Mouse (Mus musculus): ENCODE measurements at regions not wholly inside any gene's neighbourhood (a gene's known extent, or its start where the extent isn't known, plus 50 kb on each side); places are given as distances from the start of the nearest gene placed in this dataset.

DNA sequence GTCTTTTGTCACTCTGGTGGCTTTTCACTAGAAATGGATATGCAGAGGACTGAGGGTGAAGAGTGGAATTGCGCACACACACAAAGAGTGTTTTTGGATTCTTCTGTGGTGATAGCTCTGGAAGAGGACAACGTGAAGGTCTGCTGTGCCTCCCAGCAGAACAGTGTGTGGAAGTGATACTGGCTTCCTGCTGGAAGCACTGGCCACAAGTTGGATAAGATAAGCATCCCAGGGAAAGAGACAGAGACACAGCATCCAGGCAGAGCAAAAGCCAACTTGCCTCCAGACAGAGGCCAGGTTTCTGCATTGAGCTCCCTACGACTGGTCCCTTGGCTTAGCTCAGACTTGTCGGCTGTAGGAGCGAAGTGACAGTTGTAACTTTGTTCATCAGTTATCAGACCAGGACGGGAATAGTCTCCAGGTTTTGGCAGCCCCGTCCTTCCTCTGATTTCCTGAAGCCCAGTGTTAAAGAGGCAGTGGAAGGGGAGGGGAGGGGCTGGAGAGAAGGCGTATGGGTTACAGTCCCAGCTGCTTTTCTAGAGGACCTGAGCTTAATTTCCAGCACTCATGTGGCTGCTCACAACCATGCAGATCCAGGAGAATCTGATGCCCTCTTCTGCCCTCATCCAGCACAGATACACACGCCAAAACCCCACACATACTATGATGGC, 89.2 kb downstream of the Tmem170b start:
- DNase-seq (ENCODE audit: low spot score in 2 of 2): no peak

- no peak for DNase-seq (ENCODE audit: low spot score in 2 of 2)
Observed at GRCm38 (mm10) chr13:41696767-41697445, 91.2 kb downstream of the Tmem170b start.

DNA sequence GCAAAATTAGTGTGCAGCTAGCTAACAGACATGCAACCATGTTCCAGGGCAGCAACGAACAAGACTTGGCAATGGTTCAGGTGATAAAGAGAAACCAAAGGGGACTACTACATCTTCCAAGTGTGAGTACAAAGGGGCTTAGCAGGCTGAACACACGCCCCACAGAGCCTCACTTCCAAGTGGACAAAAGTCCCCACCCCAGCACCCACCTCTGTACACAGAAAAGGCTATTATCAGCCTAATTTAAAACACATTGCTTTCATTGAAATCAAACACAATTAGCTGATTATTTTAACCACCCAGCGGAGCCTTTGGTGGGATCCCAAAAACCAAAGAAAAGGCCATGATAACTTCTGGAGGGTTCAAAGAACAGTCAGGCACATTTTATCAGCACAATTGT, 95.6 kb downstream of the Tmem170b start:
- DNase-seq (ENCODE audit: low spot score in 2 of 2): no peak

- DNase-seq (ENCODE audit: low spot score in 2 of 2): no peak
Observed at GRCm38 (mm10) chr13:41701829-41702231, 96.1 kb downstream of the Tmem170b start.

- DNase-seq (ENCODE audit: low spot score in 2 of 2): no peak
Observed at GRCm38 (mm10) chr13:41703196-41703595, 97.5 kb downstream of the Tmem170b start.

DNA sequence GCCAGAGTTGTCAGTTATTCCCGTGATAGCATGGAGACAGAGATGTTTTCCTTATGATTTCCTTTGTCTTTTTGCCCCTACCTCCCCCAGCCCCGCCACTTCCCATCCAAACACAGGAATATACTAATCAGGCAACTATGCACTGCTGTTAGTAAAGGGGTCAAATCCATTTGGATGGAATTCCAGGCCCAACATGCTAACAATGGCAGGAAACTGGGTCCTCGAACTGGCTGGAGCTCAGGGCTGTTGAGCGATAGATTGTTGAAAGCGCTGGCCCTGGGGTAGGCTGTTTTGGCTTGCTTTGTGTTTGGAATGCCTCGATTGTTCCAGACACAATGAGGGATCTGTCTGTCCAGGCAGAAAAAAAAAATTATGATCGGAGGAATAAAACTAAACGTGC, 97.9 kb downstream of the Tmem170b start:
- DNase-seq (ENCODE audit: low spot score in 2 of 2): no peak

DNA sequence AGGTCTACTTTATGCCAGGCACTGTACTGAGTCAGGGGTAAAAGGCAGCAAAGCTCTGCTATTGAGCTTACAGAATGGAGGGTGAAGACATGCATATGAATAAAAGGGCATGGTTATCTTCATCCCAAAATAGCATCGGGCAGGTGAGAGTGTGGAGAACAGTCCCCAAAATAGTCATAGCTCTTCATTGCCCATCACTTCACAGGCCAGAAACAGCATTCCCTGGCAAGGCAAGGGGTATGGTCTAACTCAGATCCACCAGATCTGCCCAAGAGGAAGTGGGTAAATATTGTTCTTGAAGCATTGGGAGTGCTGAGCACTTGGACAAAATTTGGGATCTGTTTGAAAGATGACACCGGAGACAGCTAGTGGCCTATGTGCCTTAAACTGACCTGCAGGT, 99.1 kb downstream of the Tmem170b start:
- DNase-seq (ENCODE audit: low spot score in 2 of 2): no peak

- DNase-seq (ENCODE audit: low spot score in 2 of 2): no peak
Observed at GRCm38 (mm10) chr13:41705636-41706035, 99.9 kb downstream of the Tmem170b start.

DNA sequence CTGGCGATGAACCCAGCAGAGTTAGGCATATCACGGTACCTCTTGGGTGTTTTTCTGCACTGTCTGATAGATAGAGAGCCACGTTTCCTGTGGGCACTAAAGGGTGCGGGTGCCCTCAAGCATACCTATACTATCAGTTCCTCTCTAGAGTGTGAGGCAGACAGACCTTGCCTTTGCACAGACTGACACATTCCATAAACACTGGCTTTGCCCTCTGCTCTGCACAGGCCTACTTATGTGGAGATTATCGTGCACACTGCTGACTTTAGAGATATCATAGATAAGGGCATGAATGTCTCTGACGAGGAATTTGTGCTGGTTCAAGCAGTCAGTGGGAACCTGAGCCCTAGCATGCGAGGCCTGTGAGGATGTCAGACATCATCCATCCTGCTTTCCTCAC, 102.1 kb downstream of the Tmem170b start:
- no peak for DNase-seq (ENCODE audit: low spot score in 2 of 2)

GRCm38 (mm10) chr13:41709071-41709470, 103.4 kb downstream of the Tmem170b start:
- DNase-seq (ENCODE audit: low spot score in 2 of 2): no peak

- DNase-seq (ENCODE audit: low spot score in 2 of 2): peak; percentile 89 to 94
Observed at GRCm38 (mm10) chr13:41709475-41710227, 103.9 kb downstream of the Tmem170b start.

DNA sequence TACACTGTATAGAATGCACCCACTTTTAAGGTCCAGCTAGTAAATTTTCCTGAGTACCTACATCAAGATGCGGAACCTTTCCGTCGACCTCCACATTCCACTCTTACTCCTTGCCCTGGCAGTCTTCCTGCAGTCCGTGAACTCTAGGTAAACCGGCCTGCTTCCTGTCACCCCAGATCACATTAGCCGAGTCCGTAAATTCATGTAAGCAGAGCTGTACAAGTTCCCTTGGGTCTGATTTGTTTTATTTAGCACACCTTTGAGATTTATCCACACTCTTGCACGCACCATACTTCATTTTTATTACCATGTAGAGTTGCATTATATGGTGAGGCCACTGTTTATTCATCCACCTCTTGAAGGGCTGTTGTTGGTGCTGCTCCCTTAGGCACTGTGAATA, 106.9 kb downstream of the Tmem170b start:
- DNase-seq (ENCODE audit: low spot score in 2 of 2): no peak
